Mouse (Mus musculus) intestine, postnatal 0 days (tissue): Measurements from ENCODE around the gene Bmf. TPM values are rescaled to one million over a fixed set of nuclear protein-coding genes. Genes with fewer than 3 reads are reported as not detected.
A peak's percentile ranks its signal among the peaks of the same experiment; 100 is the strongest.

ENCODE experiments used
- ATAC-seq: fragments of 200-750 bp; cut with Nextera tagmentation; 2 replicates; pipeline ENCODE4 v1.8.0; 2017; ENCODE audit warnings: mild to moderate bottlenecking, moderate TSS enrichment, moderate library complexity
- H3K27ac ChIP-seq: fragments of 300-500 bp; sonication (generic); 2 replicates; pipeline ENCODE4 v1.5.1; 2014; ENCODE audit warnings: mild to moderate bottlenecking, low read depth, low read length, moderate library complexity
- H3K27me3 ChIP-seq: fragments of 300-500 bp; sonication (generic); replicated peaks from 2 replicates; pipeline ENCODE4 v1.6.1; 2014; ENCODE audit warnings: low read length, mixed read lengths; ENCODE audit not compliant: control insufficient read depth, insufficient read depth
- H3K36me3 ChIP-seq: fragments of 300-500 bp; sonication (generic); 2 replicates; pipeline ENCODE4 v1.6.1; 2014; ENCODE audit warnings: mild to moderate bottlenecking, moderate library complexity; ENCODE audit not compliant: control insufficient read depth, insufficient read depth
- H3K4me1 ChIP-seq: fragments of 300-500 bp; sonication (generic); replicated peaks from 2 replicates; pipeline ENCODE4 v1.6.1; 2014; ENCODE audit warnings: antibody characterized with exemption, low read length, mixed read lengths; ENCODE audit not compliant: control insufficient read depth, insufficient read depth
- H3K4me2 ChIP-seq: fragments of 300-500 bp; sonication (generic); replicated peaks from 2 replicates; pipeline ENCODE4 v1.6.1; 2014; ENCODE audit warnings: low read depth, mild to moderate bottlenecking, moderate library complexity
- H3K4me3 ChIP-seq: fragments of 300-500 bp; sonication (generic); 2 replicates; pipeline ENCODE4 v1.5.1; 2014; ENCODE audit warnings: low read depth, low read length
- H3K9ac ChIP-seq: fragments of 300-500 bp; sonication (generic); 2 replicates; pipeline ENCODE4 v1.6.1; 2014; ENCODE audit warnings: mild to moderate bottlenecking, low read depth, low read length
- H3K9me3 ChIP-seq: fragments of 300-500 bp; sonication (generic); 2 replicates; pipeline ENCODE4 v1.6.1; 2016; ENCODE audit warnings: mixed run types; ENCODE audit not compliant: control insufficient read depth
- CTCF ChIP-seq: sonication (generic); IDR thresholded peaks from 2 replicates; pipeline ENCODE4 v1.5.1; 2016; ENCODE audit warnings: low read depth, mild to moderate bottlenecking, control low read depth, antibody characterized with exemption, moderate library complexity
- WGBS: fragments of 180-500 bp; shearing (Covaris S2); extraction: QIAGEN DNeasy Blood & Tissue Kit; methylation state at CpG from one replicate; pipeline ENCODE4 v1.1.7; 2014; 5-methylcytosine and 5-hydroxymethylcytosine counted together
- polyA plus RNA-seq: library from polyadenylated mRNA; unstranded; fragments of >200 nt; fragmentation: Nextera tagmentation; extraction: Ambion mirVana; gene quantifications from 2 replicates; pipeline ENCODE4 v1.2.1, GENCODE M21; 2015

The Bmf gene
- polyA plus RNA-seq, 1 experiment from 2014 or later, result 1.4 TPM

DNA sequence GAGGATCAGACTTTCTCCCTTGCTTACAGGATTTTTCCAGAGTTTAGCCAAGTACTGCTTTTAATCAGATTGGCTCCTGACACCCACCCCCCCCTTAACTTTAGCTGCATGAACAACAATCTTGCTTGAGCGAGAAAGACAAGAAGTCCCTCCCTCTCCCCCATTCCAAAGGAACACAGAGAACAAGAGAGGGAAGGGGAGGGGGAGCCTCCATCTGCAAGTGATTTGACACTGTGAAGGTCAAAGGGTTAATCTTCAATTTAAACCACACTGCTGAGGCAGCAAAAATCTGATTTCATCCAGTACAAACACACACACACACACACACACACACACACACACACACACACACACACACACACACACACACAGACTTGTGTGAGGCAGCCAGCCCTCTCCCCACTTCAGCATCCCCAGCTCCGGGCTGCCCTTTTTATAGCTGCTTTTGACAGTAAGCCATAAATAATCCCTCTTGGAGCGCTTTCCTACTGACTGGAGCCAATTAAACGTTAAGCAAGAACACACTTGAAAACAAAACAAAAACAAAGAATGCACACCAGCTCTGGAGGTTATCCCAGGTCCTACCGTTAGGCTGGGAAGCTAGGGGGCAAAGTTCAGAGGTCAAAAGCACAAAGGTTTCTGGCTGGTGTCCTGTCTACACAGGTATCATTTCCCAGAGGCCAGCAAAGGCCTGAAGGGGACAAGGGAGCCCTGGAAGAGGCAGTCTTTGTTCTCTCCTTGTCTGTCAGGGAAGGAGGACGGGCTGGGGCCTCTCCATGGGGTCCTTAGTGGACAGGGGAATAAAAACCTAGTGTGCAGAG, 16.4 kb downstream of the Bmf start:
- Histone ChIP-seq H3K4me3 (no peak overlapping the region), H3K36me3 (0 out of 2 replicates have a peak, but pooled peaks cover 5% of the 10 kb centered on the region), H3K27me3 (no peaks in the 10 kb centered on the region), H3K9me3 (no peaks in the 10 kb centered on the region), H3K9ac (no peak overlapping the region), H3K27ac (peak overlapping the region; percentile 52), H3K4me1 (no peaks in the 10 kb centered on the region), H3K4me2 (no peak overlapping the region)
- no peak for TF ChIP-seq CTCF
- WGBS, result 11% methylated on average over 6 of the region's 6 CpGs
- ATAC-seq, result peak; percentile 49

DNA sequence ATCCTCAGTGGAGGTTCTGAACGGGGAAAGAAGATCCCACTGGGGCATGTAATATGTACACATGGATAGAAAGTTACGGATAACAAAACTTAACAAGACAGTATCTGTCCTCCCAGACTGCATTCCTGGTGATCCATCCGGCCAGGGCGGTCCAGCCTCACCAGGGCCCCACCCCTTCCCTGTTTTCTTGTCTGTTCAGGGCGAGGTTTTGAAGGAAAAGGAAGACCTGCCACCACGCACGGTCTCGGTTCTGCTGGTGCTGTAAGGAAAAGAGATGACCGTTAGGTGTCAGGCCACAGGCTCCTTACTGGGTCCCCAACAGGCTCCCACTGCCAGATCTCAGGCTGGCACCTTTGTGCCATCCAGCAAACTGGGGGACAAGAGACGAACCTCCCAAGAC, 17.1 kb downstream of the Bmf start:
- no peaks in the 10 kb centered on the region for H3K9me3 ChIP-seq
- no peaks in the 10 kb centered on the region for H3K27me3 ChIP-seq
- H3K36me3 ChIP-seq, result 0 out of 2 replicates have a peak, but pooled peaks cover 5% of the 10 kb centered on the region
- H3K4me2 ChIP-seq, result no peak overlapping the region
- ATAC-seq, result no peak
- peak; percentile 26; the same call in 1 of the 2 replicates for TF ChIP-seq CTCF
- H3K27ac ChIP-seq, result 0 out of 2 replicates have a peak overlapping the region, but pooled peaks have one; percentile 1
- H3K4me3 ChIP-seq, result no peak overlapping the region
- WGBS, result 28% methylated on average over 10 of the region's 10 CpGs
- no peak overlapping the region for H3K9ac ChIP-seq
- no peaks in the 10 kb centered on the region for H3K4me1 ChIP-seq

DNA sequence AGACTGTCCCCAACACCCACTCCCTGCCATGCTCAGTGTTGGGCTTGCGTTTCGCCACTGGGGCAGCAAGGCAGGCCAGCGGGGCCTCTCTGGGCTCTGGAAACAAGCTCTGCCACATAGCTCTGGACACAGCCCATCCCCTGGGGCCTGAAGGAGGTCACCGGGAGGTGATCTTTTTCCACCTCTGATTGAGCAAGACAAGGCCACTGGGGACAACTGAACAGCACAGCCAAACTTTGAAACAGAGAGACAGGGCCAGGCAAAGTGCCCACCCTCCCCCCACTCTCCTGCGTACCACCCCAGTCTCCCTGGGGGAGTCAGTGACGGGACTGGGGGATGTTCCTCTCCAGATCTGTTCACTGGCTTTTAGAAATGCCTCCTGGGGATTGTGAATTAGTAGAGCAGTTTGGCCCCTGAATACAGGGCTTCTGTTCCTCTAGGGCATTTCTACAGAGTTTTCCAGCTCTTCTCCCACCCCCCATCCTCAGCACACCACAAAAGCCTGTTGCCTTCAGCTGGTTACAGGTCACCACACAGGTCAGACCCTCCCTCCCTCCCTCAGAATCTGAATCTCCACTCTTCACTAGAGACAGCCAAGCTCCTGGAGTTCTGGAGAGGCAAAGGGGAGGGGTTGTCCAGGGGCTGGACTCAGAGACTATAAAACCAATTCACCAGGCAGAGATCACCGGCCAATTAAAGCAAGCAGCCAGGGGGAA, 19.9 kb downstream of the Bmf start:
- Histone ChIP-seq H3K27ac (no peak overlapping the region; the same call in 1 of the 2 replicates), H3K9ac (no peak overlapping the region), H3K36me3 (0 out of 2 replicates have a peak, but pooled peaks cover 5% of the 10 kb centered on the region), H3K4me1 (no peaks in the 10 kb centered on the region), H3K27me3 (no peaks in the 10 kb centered on the region), H3K9me3 (no peaks in the 10 kb centered on the region), H3K4me2 (no peak overlapping the region), H3K4me3 (no peak overlapping the region)
- 0 out of 2 replicates have a peak, but pooled peaks have one; percentile 15 for TF ChIP-seq CTCF
- peak; percentile 23; the same call in 1 of the 2 replicates for ATAC-seq
- WGBS, result 48% methylated on average over 7 of the region's 7 CpGs

DNA sequence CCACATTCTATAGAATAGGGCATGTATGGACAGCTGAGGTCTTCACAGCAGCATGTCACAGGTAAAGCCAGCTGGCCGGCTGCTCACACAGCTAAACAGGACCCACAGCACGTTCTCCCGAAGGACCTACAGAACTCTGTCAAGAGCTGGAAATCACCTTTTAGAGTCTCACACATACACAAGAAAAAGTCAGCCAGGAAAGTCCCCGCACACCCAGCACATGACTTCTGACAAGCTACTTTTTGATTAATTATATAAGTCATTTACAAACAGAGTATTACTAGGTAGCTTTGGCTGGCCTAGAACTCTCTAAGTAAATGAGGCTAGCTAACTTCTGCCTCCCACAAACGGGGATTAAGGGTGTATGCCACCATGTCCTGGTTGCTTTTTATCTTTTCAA, 22.9 kb downstream of the Bmf start:
- H3K4me1 ChIP-seq, result peaks cover 4% of the 10 kb centered on the region; the same call in 1 of the 2 replicates
- H3K9ac ChIP-seq, result no peak overlapping the region
- no peak overlapping the region for H3K4me3 ChIP-seq
- H3K27ac ChIP-seq, result no peak overlapping the region
- no peak for TF ChIP-seq CTCF
- H3K4me2 ChIP-seq, result no peak overlapping the region
- H3K27me3 ChIP-seq, result no peaks in the 10 kb centered on the region
- no peak for ATAC-seq
- no peaks in the 10 kb centered on the region for H3K36me3 ChIP-seq
- no peaks in the 10 kb centered on the region for H3K9me3 ChIP-seq
- WGBS, result 91% methylated on average over 5 of the region's 5 CpGs

- no peaks in the 10 kb centered on the region for H3K36me3 ChIP-seq
- 84% methylated on average over 3 of the region's 3 CpGs for WGBS
- no peak for ATAC-seq
- no peak for TF ChIP-seq CTCF
- no peak overlapping the region for H3K9ac ChIP-seq
- no peaks in the 10 kb centered on the region for H3K27me3 ChIP-seq
- peaks cover 11% of the 10 kb centered on the region; the same call in 1 of the 2 replicates for H3K4me1 ChIP-seq
- no peak overlapping the region for H3K4me2 ChIP-seq
- no peak overlapping the region for H3K4me3 ChIP-seq
- no peak overlapping the region for H3K27ac ChIP-seq
- H3K9me3 ChIP-seq, result no peaks in the 10 kb centered on the region
Observed at GRCm38 (mm10) chr2:118524811-118525210, 24.7 kb downstream of the Bmf start.

GRCm38 (mm10) chr2:118523163-118523730, 26.2 kb downstream of the Bmf start:
- Histone ChIP-seq H3K9ac (no peak overlapping the region), H3K4me2 (no peak overlapping the region), H3K27ac (no peak overlapping the region), H3K9me3 (no peaks in the 10 kb centered on the region), H3K36me3 (no peaks in the 10 kb centered on the region), H3K27me3 (no peaks in the 10 kb centered on the region), H3K4me3 (no peak overlapping the region), H3K4me1 (peaks cover 14% of the 10 kb centered on the region; the same call in 1 of the 2 replicates)
- 74% methylated on average over 5 of the region's 5 CpGs for WGBS
- no peak for ATAC-seq
- TF ChIP-seq CTCF, result no peak
